Comparison of ENCODE assay signal across 10 mouse cellular contexts in genomic region chr8:87796234-87796633, GRCm38 (mm10).
DNase-seq lines count a peak whose midpoint lies in the region; ATAC-seq and TF ChIP-seq lines count a peak whose summit lies in the region.
"Had no signal": no experiment of that assay in that cellular context is flagged by ENCODE, and none has a peak within 500 bp of the region (broad histone marks: within the 10 kb centered on the region; RNA-seq: fewer than 3 reads in every experiment).

No protein-coding gene starts in this region.

- no peak overlapping the region for H3K9ac ChIP-seq in heart, adult 2 months (ENCODE audit: low read depth, low read length)
- no peak overlapping the region for H3K9ac ChIP-seq in lung, postnatal 0 days (replicated peaks; ENCODE audit: low read depth)
- H3K9ac ChIP-seq: embryonic facial prominence, embryonic 13.5 days had no signal

- H3K27ac ChIP-seq in heart, adult 2 months, result no peak overlapping the region
- H3K27ac ChIP-seq in lung, postnatal 0 days (ENCODE audit: low read length), result no peak overlapping the region
- H3K27ac ChIP-seq in cerebellum, adult 2 months (ENCODE audit: insufficient read depth, low read length), result no peak overlapping the region
- H3K27ac ChIP-seq in olfactory bulb, adult 2 months (ENCODE audit: insufficient read depth, low read depth, low read length), result no peak overlapping the region

- no peaks in the 10 kb centered on the region for H3K79me2 ChIP-seq in heart, adult 2 months (replicated peaks; ENCODE audit: control insufficient read depth, insufficient read depth, low read length)

- no peaks in the 10 kb centered on the region for H3K36me3 ChIP-seq in heart, adult 2 months (ENCODE audit: control insufficient read depth, insufficient read depth, low read length)
- H3K36me3 ChIP-seq in lung, postnatal 0 days (ENCODE audit: insufficient read depth, low read length), result no peaks in the 10 kb centered on the region
- H3K36me3 ChIP-seq: embryonic facial prominence, embryonic 13.5 days had no signal

- ATAC-seq in lung, postnatal 0 days, result no peak
- no peak for ATAC-seq in monocyte, adult 5-6 weeks (replicated peaks; ENCODE audit: insufficient number of reproducible peaks, low FRiP score, low TSS enrichment, poor library complexity, severe bottlenecking)

- H3K9me3 ChIP-seq in lung, postnatal 0 days (ENCODE audit: low read length), result no peaks in the 10 kb centered on the region
- H3K9me3 ChIP-seq: embryonic facial prominence, embryonic 13.5 days had no signal

- no peaks in the 10 kb centered on the region for H3K4me1 ChIP-seq in heart, adult 2 months (ENCODE audit: control insufficient read depth, insufficient read depth, low read length)
- no peaks in the 10 kb centered on the region for H3K4me1 ChIP-seq in lung, postnatal 0 days (ENCODE audit: insufficient read depth, low read depth, low read length)
- no peaks in the 10 kb centered on the region for H3K4me1 ChIP-seq in cerebellum, adult 2 months (ENCODE audit: control insufficient read depth, insufficient read depth, low read length)
- H3K4me1 ChIP-seq in olfactory bulb, adult 2 months (ENCODE audit: control insufficient read depth, insufficient read depth, low read length), result peaks cover 11% of the 10 kb centered on the region

- peak; percentile 63 for TF ChIP-seq CTCF in heart, adult 2 months (IDR thresholded peaks at IDR 0.05)
- peak; percentile 64 for TF ChIP-seq CTCF in lung, postnatal 0 days (IDR thresholded peaks at IDR 0.05)
- TF ChIP-seq CTCF in cerebellum, adult 2 months (IDR thresholded peaks at IDR 0.05; ENCODE audit: borderline replicate concordance, insufficient read depth, low read depth, low read length), result peak; percentile 76
- peak; percentile 26; the same call in 1 of the 2 replicates for TF ChIP-seq CTCF in olfactory bulb, adult 2 months (IDR thresholded peaks at IDR 0.05; ENCODE audit: insufficient read depth, low read depth, low read length)

- intact Hi-C loops in heart, adult 2 months (cut with DNase I), result no loop called here

- no peak for TF ChIP-seq POLR2A in heart, adult 2 months (IDR thresholded peaks at IDR 0.05; ENCODE audit: insufficient read depth, low read depth, low read length)
- TF ChIP-seq POLR2A in cerebellum, adult 2 months (IDR thresholded peaks at IDR 0.05; ENCODE audit: borderline replicate concordance, insufficient read depth, low read length), result no peak
- no peak for TF ChIP-seq POLR2A in olfactory bulb, adult 2 months (IDR thresholded peaks at IDR 0.05; ENCODE audit: insufficient read depth, low read depth, low read length)

- H3K4me2 ChIP-seq in lung, postnatal 0 days (replicated peaks; ENCODE audit: low read depth, low read length), result no peak overlapping the region
- H3K4me2 ChIP-seq: embryonic facial prominence, embryonic 13.5 days had no signal

- DNase-seq in heart, adult 2 months, result no peak
- no peak for DNase-seq in heart, adult 11 months
- no peak for DNase-seq in lung, postnatal 0 days (ENCODE audit: low spot score)
- DNase-seq in lung, postnatal 36 days, result no peak
- peak; percentile 47 to 54 for DNase-seq in cerebellum, adult 2 months
- DNase-seq in left cerebral cortex, adult 11 months (ENCODE audit: low spot score), result no peak
- DNase-seq: spleen, adult 18-20 months had no signal

- H3K4me3 ChIP-seq in heart, adult 2 months, result no peak overlapping the region
- no peak overlapping the region for H3K4me3 ChIP-seq in lung, postnatal 0 days (ENCODE audit: low read depth, low read length)
- no peak overlapping the region for H3K4me3 ChIP-seq in cerebellum, adult 2 months (replicated peaks; ENCODE audit: insufficient read depth, low read depth, low read length)
- H3K4me3 ChIP-seq in olfactory bulb, adult 2 months (ENCODE audit: insufficient read depth, low read depth, low read length), result no peak overlapping the region
- H3K4me3 ChIP-seq: embryonic facial prominence, embryonic 13.5 days had no signal

- 75% methylated on average over 7 of the region's 7 CpGs for WGBS in heart, adult 2 months
- WGBS in lung, postnatal 0 days, result 70% methylated on average over 7 of the region's 7 CpGs
- WGBS in cerebellum, adult 2 months, result 68% methylated on average over 7 of the region's 7 CpGs
- WGBS in olfactory bulb, adult 2 months, result 87% methylated on average over 7 of the region's 7 CpGs

- TF ChIP-seq EP300 in heart, adult 2 months (IDR thresholded peaks at IDR 0.05; ENCODE audit: insufficient read depth, low read depth, low read length), result no peak
- TF ChIP-seq EP300 in lung, postnatal 0 days (IDR thresholded peaks at IDR 0.05), result no peak

- H3K27me3 ChIP-seq in heart, adult 2 months (ENCODE audit: control insufficient read depth, insufficient read depth, low read length), result no peaks in the 10 kb centered on the region
- no peaks in the 10 kb centered on the region for H3K27me3 ChIP-seq in lung, postnatal 0 days (replicated peaks; ENCODE audit: insufficient read depth, low read length)
- H3K27me3 ChIP-seq in cerebellum, adult 2 months (ENCODE audit: control insufficient read depth, insufficient read depth, low read length), result no peaks in the 10 kb centered on the region
- H3K27me3 ChIP-seq: embryonic facial prominence, embryonic 13.5 days had no signal

Comparison
In these comparisons a context has a peak if more than half of its experiments do, and no peak if none do; other contexts are left out.
1. DNase-seq: peak in cerebellum, adult 2 months (2 of 2); none in heart, adult 2 months (0 of 2), heart, adult 11 months (single experiment), lung, postnatal 0 days (single experiment), lung, postnatal 36 days (single experiment) and left cerebral cortex, adult 11 months (single experiment).
2. CTCF ChIP-seq: peak in every context shown above with its lines; median percentile 76 in cerebellum, adult 2 months; 64 in lung, postnatal 0 days; 63 in heart, adult 2 months; 26 in olfactory bulb, adult 2 months.